Mouse (Mus musculus) spleen, postnatal 36 days (tissue): ENCODE data around the gene Gm20388.

Experiments used
- DNase-seq, 2 experiments: peaks; one replicate each; pipeline ENCODE4 v3.0.0; 2022; ENCODE audit warnings: low spot score in 2 of 2, mixed read lengths in 1 of 2

Gene Gm20388

DNA sequence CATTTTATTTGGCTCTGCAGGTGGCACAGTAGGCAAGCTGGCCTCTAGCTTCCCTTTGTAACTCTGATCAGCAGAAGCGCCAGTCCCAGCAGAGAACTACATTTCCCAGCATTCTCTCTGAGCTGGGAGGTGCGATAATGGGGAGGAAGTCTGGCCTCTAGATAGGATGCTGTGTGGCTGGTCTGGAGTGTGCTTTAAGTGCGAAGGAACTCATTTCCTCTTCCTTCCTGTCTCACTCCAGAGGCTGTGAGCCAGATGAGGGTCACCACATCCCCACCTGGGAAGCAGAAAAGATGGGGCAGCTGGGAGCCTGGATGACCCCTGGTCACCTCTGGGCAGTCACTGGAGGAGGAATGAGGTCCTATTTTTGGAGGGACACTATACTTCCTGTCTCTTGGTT lies 1265.7 kb downstream of the Gm20388 start:
- no peak for DNase-seq

DNA sequence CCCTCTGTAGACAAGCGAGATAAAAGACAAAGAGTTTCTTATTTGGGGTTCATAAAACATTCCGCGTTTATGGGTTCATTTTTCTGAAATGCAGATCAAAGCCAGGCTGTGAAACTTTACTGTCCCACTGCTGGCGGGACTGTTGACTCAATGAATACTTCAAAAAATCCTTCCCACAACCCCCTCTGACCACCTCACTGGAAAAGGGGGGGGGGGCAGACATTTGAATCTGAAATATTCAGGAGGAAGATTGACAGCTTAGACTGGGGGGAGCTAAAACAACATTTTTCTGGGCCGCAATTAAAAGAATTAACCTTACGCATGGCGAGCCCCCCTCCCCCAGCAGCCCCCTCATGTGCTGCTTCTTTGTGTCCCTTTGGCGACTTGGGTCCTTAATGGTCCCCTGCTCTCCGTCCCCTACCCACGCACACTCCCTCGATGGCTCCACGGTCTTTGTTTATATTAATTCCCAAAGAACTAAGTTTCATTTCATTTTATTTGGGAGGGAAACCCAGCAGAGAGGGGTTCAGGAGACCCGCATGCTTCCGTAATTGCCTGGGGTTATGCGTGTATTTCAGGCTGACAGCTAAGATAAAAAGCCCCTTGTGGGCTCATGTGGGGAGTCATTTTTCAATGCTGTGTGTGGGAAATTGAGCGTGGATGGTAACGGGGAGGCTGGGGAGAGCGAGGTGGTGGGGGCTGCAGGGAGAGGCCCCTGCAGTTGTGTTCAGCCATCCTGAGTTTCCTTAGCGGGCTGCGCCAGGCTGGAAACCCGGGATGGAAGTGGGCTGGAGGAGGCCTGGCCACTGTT lies 1270.0 kb downstream of the Gm20388 start:
- DNase-seq, result no peak

DNA sequence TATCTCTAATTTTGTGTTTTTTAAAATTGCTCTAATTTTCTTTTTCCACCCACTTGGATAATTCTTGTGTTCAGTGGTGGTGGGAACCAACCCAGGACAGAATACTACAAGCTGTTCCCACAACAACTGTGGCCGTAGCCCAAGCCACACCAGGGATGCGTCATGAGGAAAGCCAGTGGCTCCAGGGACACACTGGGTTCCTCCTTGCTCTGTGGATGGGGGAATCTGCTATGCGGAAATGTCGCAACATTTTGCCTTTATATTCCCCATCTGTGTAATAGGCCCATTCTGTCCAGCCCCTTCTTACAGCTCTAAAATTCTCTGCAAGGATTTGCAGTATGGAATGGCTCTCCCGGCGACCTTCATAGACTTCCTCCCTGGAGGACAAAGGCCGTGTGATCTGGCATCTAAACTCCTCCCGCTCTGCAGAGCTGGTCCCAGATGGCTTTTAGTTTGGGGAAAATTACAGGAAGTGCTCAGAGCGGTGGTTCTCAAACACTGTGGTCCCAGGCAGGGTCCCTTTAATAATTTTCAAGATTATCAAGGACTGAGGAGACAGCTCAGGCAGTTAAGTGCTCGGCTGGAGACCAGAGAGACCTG lies 1270.7 kb downstream of the Gm20388 start:
- no peak for DNase-seq

DNA sequence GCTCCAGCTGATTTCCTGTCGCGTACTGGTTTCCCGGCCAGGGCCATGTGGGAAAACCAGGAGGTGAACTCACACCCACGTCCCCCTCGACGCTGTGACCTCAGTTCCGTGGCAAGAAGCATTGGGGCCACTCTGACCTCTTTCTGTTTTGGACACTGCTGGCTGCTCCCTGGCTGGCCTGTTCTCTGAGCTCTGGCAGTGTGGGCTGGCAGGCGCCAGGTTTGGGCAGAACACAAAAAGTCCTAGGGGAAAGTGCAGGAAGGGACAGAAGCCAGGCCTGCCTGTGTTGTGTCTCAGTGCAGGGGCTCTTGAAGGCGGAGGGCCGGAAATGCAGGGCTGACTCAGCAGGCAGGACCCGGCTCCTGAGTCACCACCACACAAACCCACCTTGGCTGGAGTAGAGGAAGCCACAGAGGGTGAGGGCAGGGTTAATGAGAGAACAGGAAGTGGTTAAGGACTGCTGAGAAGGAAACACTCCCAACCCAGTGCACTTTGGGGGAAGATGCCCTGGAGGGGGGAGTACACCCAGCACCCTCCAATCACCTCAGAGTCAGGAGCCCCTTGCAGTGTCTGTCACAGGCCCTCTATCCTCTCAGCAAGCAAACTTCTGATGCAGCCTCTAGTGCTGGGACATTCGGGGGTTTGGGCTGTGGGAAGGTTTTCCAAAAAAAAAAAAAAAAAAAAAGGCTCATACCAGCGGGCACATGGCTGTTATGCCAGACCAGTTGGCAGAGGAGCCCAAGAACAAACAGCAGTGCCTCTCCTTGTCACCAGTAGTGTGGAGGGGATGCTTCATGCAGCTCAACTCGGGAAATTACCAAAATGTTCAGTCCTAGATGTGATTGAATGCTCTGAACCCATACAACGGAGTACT lies 1277.1 kb downstream of the Gm20388 start:
- DNase-seq, result peak in 1 of 2 experiments; percentile 4

DNA sequence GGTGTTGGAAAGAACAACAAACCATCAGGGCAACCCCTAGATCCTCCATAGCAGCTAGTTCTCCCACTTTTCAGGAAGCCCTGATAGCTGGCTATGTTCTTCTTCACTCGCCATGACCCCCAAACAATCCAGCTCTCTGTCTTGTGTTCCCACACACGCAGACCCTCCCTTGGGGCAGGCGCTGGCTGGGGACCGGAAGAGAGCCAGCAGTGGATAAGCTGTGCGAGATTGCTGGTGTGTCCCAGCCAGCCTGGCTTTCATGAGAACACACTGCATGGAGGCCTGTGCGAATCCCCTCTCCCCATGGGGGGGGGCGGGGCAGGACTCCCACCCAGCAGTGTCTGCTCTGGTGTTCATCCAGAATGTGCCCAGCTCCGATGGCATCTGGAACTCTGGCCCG lies 1278.4 kb downstream of the Gm20388 start:
- no peak for DNase-seq

DNA sequence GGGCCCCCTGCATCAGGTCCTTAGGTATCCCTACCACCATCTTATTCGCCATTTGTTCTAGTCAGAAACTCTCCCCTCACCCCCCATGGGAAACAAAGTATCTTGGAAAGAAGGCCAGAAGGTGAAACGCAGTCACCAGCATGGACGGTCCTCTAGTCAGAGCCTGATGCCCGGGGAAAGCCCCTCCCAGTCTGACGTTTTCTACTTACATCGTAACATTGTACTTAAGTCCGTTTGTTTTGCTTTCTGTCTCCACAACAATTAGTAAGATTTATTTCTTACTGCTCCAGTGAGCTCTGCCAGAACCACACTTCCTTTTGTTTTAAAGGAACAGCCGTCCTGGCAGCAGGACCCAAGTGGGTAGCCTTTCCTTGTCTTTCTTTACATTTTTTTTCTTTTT lies 1281.8 kb downstream of the Gm20388 start:
- no peak for DNase-seq

DNA sequence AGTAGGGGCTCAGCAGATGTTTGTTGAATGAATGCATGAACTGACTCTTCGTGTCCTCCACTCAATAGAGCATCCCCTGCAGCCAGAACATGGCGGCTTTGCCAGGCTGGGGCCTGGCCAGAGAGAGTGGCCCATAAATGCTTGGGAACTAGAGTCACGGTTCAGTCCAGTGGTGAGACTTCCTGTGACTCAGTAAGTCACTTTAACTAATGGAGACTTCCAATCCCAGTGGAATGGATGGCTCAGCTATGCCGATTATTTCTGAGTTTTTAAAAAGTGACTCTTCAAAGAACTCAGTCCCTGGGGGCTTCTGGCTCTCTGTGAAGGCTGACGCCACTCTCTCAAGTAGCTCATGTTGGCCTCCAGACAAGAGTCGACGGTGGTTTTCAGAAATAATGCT lies 1285.3 kb downstream of the Gm20388 start:
- DNase-seq, result no peak

DNA sequence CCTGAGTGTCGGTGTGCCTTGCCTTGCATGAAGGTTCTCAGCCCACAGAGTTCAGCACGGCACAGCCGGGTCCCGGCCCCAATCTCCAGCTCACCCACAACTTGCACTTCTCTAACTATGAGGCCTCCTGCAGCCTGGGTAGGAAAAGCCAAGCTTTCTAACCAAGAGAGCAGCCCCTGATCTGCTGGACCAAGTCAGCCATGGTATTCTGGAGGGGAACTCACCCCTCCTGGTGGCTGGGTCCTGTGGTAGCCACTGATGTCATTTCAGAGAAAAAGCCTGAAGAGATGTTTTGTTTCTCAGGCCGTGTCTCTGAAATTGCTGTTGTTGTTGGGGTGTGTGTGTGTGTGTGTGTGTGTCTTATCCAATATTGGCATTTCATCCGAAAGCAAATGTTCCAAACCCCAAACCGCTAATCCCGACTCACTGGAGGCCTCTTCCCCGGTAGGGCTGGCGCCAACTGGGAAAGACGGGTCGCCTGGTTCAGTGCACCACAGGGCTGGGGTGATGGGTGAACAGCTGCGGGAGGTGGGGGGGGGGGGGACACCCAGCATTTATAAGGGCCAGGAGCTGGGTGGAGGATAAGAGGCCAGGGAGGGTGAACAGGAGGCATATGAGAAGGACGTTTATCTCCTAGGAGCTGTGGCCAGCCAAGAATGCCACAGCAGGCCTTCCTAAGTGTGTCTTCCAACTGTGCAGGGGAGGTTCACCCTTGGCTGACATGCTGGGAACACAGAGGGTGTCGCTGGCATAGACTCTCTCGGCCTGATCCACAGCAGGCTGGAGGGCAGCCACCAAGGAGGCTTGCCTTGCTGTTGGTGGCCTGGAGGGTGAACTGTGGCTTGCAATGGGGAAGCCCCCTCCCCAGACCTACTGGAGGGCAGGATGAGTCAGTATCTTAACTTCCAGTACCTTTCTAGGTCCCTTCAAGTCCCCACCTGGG lies 1286.4 kb downstream of the Gm20388 start:
- no peak for DNase-seq

DNA sequence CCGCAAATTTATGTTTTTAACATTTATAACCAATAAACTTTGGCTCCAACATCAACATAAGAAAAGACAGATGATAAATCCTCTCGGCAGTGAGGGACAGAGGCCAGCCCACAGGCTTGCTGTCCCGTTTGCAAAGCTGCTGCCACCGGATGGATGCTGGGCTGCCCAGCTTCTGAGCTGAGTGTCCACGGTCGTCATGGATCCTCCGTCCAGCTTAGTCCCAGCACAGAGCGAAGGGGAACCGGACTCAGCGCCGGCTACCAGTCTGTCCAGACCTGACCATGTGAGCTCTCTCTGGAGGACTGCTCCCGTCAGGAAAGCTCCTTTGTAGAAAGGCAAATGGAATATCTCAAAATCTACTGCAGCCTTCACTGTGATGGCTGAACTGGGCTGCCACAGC lies 1289.4 kb downstream of the Gm20388 start:
- DNase-seq, result no peak

DNA sequence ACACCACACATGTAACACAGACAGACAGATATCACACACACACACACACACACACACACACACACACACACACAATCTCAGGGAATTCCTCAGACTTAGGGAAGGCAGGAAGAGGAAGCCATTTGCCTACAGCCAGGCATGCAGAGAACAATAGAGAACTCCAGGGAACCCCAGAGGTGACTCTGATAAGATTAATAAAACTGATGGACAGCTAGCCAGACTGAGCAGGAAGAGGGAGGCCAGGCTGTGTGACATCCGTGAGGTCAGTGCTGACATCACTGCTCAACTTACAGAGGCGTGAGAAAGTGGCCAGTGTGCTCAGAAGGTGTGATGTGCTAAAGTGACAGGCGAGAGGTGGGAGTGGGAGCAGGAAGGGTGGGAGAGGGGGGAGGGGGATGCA lies 1290.3 kb downstream of the Gm20388 start:
- no peak for DNase-seq

DNA sequence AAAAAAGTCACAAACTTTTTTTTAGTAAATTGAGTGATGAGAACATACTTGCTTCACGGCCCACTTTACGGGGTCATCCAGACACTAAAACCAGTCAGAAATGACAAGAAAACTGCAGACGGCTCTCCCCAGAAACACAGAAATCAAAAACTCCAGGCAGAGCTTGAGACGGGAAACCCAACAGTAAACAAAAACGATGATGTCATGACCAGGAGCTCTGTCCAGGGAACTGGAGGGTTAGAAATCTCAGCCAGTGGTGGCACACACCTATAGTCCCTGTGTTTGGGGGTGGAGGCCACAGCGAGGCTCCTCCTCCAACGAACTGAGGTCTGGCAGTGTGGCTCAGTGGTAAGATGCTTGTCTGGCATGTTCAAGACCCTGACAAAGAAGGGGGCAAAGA lies 1291.0 kb downstream of the Gm20388 start:
- DNase-seq, result no peak

DNA sequence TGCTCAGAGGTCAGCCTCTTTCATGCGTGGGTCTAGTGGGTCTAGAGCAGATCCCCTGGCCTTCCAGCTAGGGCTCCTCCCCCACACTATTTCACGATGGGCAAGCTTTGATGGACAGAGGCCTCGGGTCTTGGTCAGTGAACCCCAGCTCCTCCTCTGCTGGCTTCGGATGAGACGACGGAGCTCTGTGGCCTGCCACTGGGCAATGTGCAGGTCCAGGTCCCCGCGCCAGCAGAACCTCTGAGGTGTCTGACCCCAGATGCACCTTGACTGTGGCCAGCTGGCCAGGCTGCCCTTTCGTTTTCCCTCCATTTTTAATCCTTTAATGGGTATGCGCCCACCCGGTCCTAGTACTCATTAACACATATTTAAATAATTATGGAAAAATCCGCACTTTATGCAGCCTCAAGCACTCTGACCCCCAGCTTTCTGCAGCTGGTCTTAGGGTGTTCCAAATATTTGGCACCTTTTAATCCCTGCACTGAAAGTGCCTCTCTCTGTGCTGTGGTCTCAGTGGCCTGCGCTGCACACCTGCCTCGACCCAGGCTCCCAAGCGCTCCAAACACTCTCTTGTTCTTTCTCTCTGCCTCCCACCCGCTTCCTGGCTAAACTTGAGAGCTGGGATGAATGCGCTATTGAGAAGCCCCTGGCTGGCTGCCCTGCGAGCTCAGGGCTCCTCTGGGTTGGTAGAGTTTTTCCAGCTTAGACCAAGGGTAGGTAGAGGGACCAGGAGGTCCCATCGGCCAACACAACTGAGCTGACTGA lies 1293.2 kb downstream of the Gm20388 start:
- no peak for DNase-seq

DNA sequence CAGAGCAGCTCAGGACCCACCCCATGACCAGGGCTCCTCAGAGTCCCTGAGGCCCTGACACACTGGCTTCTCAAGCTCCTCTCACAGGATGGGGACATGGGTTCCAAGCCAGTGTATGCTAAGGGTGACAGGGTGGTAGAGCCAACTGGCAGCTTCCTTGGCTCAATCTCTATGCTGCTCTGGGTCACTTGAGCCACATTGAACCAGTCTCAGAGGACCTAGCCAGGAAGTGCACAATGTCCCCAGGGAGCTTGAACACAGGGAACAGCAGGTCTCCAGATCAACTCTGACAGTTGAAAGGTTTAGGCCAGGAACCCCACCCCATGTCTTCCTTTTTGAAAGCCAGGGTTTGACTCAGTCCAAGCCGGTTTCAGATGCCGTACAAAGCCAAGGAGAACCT lies 1296.5 kb downstream of the Gm20388 start:
- no peak for DNase-seq

DNA sequence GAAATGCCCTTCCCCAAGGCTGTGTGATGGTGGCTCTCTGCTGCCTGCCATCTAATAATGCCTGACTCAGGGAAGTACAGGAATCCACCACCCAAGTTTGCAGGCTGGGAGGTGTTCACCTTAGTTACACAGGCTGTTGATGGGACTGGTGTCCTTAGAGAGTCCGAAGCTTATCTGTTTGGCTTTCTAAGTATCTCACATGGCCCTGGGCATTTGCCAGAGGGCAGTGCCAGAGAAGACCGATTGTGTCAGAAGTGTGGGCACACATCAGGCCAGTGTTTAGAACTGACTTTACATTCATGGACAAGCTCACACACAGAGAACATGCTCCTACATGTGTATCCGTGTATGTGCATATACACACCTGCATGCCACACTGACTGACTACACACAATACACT lies 1300.0 kb downstream of the Gm20388 start:
- DNase-seq, result no peak

DNA sequence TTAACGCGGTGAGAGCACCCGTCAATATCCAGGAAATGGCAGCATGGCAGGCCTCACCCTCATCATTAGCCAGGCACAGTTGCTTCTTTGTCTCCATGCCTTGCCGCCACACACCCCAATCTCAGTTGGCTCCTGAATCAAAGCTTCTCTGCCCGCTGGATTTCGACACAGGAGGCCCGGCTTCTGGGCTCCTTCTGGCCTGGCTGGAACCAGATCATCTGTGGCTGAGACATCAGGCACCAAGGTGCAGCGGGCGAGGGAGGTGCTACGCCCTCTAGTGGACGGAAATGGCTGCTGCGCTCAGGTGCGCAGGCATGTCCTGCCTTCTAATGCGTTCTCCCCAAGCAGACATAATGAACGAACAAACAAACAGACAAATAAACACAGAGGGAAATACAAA lies 1302.6 kb downstream of the Gm20388 start:
- DNase-seq, result no peak

DNA sequence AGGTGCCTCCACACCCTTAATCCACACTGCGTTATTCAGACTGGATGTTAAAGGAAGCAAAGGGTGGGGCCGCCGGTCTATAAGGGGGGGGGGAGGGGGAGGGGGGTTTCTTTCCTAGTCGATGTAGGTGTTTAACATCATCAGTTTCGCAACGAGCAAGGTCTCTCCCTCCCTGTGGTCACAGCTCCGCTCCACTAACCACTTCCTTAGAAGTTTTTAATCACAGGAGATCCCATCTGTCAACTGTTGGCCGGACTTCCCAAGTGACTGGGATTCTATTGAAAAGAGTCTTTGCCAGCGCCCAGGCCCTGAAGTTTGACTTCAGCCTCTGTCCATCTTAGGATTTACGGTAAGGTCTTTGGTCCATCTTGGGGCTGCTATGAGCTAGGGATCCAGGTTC lies 1303.0 kb downstream of the Gm20388 start:
- no peak for DNase-seq

DNA sequence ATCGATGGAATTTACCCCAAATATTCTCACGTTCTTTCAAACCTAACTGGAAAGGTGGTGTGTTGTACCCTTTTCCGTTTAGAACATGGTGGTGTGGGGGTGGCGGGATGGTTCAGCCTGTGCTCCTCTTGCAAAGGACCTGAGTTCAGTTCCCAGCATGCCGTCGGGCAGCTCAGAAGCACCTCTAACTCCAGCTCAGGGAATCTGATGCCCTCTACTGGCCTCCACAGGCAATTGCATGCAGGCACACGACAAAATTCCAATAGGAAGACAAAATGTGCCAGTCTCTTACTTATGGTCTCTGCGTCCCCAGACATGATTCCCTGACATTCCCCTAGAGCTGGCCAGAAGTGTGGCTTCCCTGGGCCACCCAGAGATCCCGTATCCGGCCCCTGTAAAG lies 1304.3 kb downstream of the Gm20388 start:
- no peak for DNase-seq

DNA sequence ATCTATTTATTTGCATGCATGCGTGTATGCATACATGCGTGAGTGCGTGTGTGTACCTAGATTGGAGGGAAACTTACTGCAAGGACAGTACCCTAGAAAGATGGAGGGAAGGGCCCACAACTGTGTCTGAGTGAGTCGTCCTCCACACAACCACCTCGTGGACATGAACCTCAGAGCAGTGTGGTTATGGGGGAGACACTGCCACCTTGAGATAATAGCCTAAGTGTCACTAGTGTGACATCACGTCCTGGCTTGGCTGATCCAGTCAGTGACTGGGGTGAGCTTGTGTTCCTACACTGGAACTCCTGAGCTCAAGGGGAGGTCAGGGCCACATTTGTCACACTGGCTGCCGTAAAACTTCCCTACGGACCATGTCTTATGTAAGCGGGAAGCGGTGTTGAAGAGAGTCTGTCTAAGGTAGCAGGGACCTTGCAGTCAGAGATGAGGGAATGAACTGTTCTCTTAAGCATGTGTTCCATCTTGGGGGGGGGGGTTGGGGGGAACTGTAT lies 1305.9 kb downstream of the Gm20388 start:
- DNase-seq, result no peak

DNA sequence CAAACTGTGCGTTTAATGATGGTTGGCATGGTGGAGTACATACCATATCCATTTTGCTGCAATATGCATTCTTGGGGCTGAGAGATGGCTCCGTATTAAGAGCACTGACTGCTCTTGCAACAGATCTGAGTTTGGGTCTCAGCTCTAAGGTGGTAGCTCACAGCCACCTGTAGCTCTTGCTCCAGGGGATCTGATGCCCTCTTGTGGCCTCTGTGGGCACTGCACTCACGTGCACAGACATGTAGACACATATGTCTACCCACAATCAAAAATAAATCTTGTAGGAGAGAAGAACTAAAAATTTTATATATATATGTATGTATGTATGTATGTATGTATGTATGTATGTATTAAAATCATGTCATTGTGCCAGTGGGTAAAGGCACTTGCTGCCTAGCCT lies 1307.8 kb downstream of the Gm20388 start:
- DNase-seq, result no peak

DNA sequence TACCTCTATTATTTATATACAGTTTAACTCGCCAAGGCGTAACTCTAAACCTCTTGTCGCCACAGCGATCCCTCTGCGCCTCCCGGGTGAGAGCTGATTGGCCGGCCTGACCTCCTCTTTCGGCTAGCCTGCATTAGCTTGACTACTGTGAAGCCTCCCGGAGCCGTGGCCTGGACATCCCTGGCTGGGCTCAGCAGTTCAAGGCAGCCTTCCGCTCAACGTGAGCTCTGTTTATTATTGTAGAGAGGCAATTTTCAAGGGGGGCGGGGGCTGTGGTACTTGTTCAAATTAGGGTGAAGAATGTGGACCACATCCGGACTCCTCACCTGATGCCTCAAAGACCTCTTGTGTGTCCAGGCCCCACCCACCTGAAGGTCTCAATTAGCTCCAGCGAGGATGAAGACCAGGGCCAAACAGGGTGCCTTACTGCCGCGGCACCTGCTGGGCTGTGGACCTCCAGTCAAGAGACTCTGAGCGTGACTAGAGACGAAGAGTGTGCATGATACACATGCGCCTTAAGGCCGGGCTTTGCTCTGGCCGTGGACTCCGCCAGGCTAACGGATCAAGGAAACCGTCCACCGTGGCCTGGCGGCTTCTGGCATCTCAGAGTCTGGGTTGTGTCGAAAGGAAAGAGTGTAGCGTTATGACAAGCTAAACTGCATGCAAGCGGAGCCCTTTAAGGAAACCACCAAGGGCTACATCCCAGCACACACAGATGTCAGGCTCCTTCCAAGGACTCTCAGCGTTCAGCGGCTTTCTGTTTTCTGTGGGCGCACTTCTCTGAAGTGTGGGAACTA lies 1309.7 kb downstream of the Gm20388 start:
- no peak for DNase-seq
